Mouse (Mus musculus): Measurements from ENCODE around the gene Thbs1.

GRCm38 (mm10) chr2:118091226-118091625 lies 20.4 kb upstream of the Thbs1 start:
- TF ChIP-seq CTCF (IDR thresholded peaks at IDR 0.05) (no peak), EP300 (IDR thresholded peaks at IDR 0.05) (no peak)

Measured in lung, postnatal 0 days (tissue).